Mouse (Mus musculus) left cerebral cortex, postnatal 10 days (tissue): ENCODE measurements around the gene Gpam. TPM values are rescaled to one million over a fixed set of nuclear protein-coding genes. Genes with fewer than 3 reads are reported as not detected.
"Not testable (repeated sequence)": the region's sequence is repeated elsewhere in the genome, so short reads cannot be mapped to it uniquely, and the experiment has no call there.

ENCODE experiments used
- DNase-seq, 2 experiments: peaks; one replicate each; pipeline ENCODE4 v3.0.0; 2021 to 2022; ENCODE audit warnings: low spot score in 2 of 2, mixed read lengths in 1 of 2; ENCODE audit errors: extremely low spot score in 1 of 2
- intact Hi-C: fragments of 180-260 bp; cut with DNase I; formaldehyde crosslinking; loops from one replicate; pipeline ENCODE4 v1.15.1; 2025
- total RNA-seq, 2 experiments: library from RNA; stranded (reverse); gene quantifications; 2 replicates each; pipeline ENCODE4 v1.2.3; 2021

Gpam gene
- total RNA-seq: 10 to 100 TPM; 59.1 to 60.1 TPM

DNA sequence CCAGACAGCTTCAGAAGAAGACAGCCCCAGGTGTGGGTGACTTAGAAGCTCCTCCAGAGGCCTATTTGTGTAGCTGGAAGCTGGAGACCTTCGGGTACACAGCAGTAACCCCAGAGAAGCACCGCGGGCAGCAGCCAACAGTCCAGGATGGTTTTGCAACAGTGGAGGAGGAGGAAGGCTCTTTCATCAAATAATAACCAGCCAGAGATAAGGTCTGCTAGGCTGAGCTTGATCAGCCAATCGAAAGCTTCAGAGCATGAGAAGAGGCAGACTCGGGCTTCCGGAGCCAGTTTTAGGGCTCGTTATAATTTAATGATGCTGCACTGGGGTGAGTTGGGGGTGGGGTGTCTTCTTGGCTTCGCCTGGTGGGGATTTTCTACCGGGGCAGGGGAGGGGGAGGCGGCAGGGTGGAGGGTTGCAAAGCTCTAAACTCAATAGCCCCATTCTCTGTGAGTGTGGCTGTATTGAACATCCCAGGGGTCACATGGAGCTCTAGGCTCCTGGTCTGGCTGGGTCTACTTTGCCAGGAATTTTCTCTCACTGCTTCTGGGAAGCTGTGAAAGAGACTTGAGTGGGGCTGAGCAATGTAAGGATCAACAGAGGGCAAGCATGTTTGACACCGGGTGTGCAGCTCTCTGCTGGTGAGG, at the start of gene Gpam:
TSS of gene Gpam (minus strand) at position 167 of the 647 bp plus-strand sequence.
- DNase-seq: no peak
- intact Hi-C loops: no loop called here

GRCm38 (mm10) chr19:55171585-55171984, 44.5 kb upstream of the Gpam start:
- no peak for DNase-seq
- intact Hi-C loops: no loop called here

DNA sequence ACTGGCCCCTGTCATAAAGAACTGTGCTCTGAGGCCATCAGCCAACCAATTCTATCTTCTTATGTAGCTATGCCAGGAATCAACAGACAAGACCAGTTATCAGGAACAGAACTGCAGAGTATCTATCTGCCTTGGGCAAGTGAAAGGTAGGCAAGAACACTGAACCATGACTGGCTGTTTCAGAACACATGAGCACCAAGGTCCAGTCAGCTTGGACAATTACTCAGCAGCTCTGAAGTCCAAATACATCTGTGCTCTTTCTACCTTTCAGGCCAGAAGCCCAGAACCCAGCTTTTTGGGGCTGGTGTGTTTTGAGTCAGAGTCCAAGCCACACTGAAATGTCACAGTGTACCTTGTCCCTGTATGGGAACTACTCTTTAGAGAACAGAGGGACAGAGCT, 43.4 kb upstream of the Gpam start:
- intact Hi-C loops: no loop called here

GRCm38 (mm10) chr19:55169236-55169729, 42.2 kb upstream of the Gpam start:
- intact Hi-C loops, DNase-seq: not testable (repeated sequence)

More for the DNA sequence above, 43.4 kb upstream of the Gpam start:
- no peak for DNase-seq

DNA sequence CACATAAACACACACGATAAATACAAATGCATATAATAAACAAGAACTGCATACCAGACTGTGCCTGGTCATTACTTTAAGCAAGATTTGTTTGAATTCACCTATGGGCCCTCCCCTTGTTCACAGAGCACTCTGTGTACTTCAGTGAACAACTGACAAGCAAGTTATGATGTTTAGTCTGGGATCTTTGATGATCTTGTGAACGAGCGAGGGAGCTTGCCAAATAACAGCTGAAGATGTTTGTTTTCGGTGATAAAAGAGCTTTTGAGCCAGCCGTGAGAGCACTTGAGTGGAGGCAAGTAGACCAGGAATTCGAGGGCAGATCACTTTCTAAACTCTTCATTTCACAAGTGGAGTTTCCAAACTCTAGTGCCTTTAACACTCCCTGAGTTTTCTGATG, 41.3 kb upstream of the Gpam start:
- intact Hi-C loops: no loop called here
- no peak for DNase-seq

- no peak for DNase-seq
- intact Hi-C loops: no loop called here
Observed at GRCm38 (mm10) chr19:55167741-55168140, 40.7 kb upstream of the Gpam start.

GRCm38 (mm10) chr19:55166741-55167140, 39.7 kb upstream of the Gpam start:
- DNase-seq: no peak
- intact Hi-C loops: no loop called here

GRCm38 (mm10) chr19:55165954-55166353, 38.9 kb upstream of the Gpam start:
- intact Hi-C loops: no loop called here
- no peak for DNase-seq

DNA sequence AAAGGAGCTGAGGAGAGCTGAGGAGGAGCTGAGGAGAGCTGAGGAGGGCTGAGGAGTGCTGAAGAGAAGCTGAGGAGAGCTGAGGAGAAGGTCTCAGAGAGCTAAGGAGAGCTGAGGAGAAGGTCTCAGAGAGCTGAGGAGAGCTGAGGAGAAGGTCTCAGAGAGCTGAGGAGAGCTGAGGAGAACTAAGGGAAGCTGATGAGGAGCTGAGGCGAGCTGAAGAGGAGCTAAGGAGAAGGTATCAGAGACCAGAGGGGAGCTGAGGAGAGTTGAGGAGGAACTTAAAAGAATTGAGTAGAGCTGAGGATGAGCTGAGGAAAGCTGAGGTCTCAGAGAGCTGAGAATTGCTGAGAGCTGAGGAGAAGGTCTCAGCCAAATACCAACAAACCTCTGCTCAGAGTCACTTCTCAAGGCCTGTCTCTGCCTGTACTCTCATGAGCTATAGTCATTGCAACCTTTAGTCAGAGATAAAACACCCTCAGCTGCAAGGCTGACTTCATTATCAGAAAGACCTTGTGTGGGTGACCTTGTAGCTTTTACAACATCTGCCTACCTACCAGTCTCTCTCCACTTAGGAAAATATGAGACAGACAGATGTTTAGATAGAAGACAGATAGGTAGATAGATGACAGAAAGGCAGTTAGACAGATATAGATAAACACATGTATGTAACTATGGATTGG, 38.3 kb upstream of the Gpam start:
- intact Hi-C loops: no loop called here
- DNase-seq: no peak

DNA sequence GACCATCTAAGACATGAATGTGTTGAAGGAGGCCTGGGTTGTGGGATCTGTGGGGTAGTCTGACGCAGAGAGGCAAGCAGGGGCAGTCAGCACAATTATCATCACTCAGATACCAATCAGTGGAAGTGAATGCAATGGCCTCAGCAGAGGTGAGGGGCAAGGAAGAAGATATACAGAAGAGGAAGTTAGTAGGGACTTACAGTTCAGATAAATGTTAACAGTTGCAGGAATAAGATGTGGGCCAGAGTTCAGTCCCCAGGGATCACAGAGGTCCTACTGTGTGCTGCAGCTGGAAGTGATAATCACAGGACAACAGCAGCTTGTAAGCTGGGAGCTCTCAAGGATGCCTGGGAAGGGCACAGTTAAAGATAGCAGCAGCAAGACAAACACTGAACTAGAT, 37.1 kb upstream of the Gpam start:
- no peak for DNase-seq
- intact Hi-C loops: no loop called here

GRCm38 (mm10) chr19:55162271-55162670, 35.2 kb upstream of the Gpam start:
- intact Hi-C loops: no loop called here
- no peak for DNase-seq

GRCm38 (mm10) chr19:55159826-55160225, 32.8 kb upstream of the Gpam start:
- DNase-seq: no peak
- intact Hi-C loops: no loop called here

GRCm38 (mm10) chr19:55158606-55159005, 31.6 kb upstream of the Gpam start:
- DNase-seq: no peak
- intact Hi-C loops: no loop called here

DNA sequence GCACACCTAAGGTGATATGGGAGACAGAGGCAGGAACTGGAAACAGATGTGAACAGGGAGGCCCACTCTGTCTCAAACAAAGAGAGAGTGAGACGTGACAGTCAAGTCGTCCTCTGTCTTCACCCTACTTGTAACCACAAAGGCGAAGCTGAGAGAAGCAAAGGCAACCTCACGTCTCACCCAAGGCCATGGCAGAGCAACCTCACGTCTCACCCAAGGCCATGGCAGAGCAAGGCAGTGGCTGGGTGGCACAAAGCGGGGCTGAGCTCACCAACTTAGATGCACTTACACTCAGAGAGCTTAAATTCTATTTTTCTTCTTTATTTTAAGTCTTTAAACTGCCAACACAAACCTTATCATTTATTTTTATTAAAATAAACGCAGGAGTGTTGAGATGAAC, 30.0 kb upstream of the Gpam start:
- intact Hi-C loops: no loop called here
- DNase-seq: no peak

DNA sequence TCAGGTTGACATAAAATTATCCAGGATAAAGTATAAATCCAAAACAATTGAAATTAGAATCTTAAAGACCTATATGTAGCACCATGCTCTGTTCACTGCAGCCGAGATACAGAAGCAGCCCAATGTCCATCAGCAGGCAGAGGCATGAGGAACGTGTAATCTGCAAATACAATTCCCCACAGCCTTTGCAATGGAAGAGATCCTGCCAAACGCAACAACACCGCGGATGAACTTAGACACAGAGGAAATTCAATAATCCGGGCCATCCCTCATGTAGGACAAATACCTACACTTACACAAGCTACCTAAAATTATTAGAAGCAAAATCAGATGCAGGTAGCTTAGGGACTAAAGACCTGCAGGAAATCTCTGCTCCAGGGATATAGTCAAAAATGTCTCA, 25.9 kb upstream of the Gpam start:
- no peak for DNase-seq
- intact Hi-C loops: no loop called here

DNA sequence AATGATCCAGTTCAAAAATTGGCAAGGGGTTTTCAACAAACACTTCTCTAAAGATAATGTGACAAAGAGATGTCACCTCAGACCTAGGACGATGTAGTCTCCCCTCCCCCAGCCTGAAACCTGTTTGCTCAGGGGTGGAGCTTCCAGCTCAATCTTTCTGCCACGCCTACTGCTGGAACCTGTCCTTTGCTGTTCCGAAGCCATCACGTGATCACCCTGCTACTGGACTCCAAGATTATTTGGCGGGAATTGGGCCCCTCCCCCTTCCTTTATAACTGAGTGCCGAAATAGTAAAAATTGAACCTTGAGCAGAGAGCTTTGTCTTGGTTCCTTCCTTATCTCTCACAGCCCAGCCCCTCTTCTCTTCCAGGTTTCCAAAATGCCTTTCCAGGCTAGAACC, 25.2 kb upstream of the Gpam start:
- DNase-seq: not testable (repeated sequence)

DNA sequence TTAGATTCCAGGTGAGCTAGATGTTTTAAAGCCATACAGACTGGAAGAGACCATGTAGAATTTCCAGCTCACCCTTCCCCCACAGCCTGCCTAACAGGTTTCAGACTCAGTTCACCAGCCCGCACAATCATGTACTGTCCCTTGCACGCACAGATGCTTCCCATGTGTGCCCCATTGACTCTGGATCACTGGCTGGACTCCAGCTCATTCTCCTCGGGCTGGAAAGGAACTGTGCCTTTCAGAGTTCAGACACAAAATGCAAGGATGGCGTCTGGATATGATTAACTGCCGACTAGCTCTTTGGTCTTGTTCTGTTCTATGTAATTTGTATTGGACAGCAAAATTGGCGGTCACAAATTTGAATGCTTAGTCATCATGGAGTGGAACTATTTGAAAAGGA, 22.6 kb upstream of the Gpam start:
- intact Hi-C loops: no loop called here
- no peak for DNase-seq

More for the DNA sequence above, 25.2 kb upstream of the Gpam start:
- intact Hi-C loops: not testable (repeated sequence)

GRCm38 (mm10) chr19:55148109-55148508, 21.1 kb upstream of the Gpam start:
- intact Hi-C loops: no loop called here

GRCm38 (mm10) chr19:55147568-55147967, 20.5 kb upstream of the Gpam start:
- no peak for DNase-seq
- intact Hi-C loops: no loop called here

More at GRCm38 (mm10) chr19:55148109-55148508, 21.1 kb upstream of the Gpam start:
- DNase-seq: no peak

- DNase-seq: no peak
Observed at GRCm38 (mm10) chr19:55145136-55145535, 18.1 kb upstream of the Gpam start.

More at GRCm38 (mm10) chr19:55145136-55145535, 18.1 kb upstream of the Gpam start:
- intact Hi-C loops: no loop called here
